In the genomic region with DNA sequence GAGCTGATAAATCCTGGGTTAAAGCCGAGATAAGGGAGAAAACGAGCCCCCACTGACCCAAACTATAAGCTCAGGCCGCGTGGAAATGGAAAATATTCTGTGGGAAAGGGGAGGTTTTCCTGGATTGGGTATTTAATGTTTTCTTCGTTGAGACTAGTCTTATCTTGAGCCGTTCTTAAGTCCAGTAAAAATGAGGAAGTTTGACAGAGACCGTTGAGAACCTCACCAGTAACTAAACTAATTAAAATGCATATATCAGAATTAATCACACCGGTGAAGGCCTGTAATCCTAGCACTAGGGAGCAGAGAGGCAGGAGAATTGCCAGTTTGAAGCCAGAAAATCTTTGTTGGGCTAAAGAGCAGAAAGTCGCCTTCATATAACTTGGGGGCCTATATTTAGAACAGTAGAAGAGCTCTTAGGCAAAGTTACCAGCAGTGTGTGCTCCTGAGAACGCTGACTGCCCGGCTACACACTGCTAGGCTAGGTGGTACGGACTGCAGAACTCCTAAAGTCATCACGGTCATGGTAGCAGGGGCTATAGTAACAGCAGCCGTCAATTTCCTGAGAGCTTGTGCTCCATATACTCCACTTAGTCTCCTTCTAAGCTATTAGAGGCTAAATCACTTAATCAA, we compare ENCODE assay signal across 7 mouse cellular contexts.
DNase-seq lines count a peak whose midpoint lies in the region; ATAC-seq and TF ChIP-seq lines count a peak whose summit lies in the region.

No protein-coding gene starts in this region.

- WGBS in liver, embryonic 11.5 days, result 18% methylated on average over 14 of the region's 14 CpGs
- WGBS in limb, embryonic 14.5 days, result 25% methylated on average over 14 of the region's 14 CpGs
- 32% methylated on average over 14 of the region's 14 CpGs for WGBS in stomach, embryonic 14.5 days

- peaks cover 12% of the 10 kb centered on the region for H3K4me1 ChIP-seq in liver, embryonic 11.5 days (replicated peaks; ENCODE audit: control insufficient read depth, insufficient read depth, low read length)
- peaks cover 32% of the 10 kb centered on the region for H3K4me1 ChIP-seq in limb, embryonic 14.5 days (ENCODE audit: control insufficient read depth, insufficient read depth, low read length)
- peaks cover 25% of the 10 kb centered on the region; the same call in 1 of the 2 replicates for H3K4me1 ChIP-seq in stomach, embryonic 14.5 days (ENCODE audit: control insufficient read depth, insufficient read depth, low read length)

- DNase-seq in liver, embryonic 11.5 days (ENCODE audit: low spot score), result no peak
- DNase-seq in liver, result no peak
- DNase-seq in forelimb bud, embryonic 11.5 days (ENCODE audit: low read depth, low spot score), result peak; percentile 12
- peak; percentile 3 for DNase-seq in limb, embryonic 14.5 days (ENCODE audit: low spot score)
- no peak for DNase-seq in urinary bladder, postnatal 36 days (ENCODE audit: low spot score in 2 of 2)

- no peak overlapping the region for H3K9ac ChIP-seq in liver, embryonic 11.5 days (ENCODE audit: low read depth, low read length)
- H3K9ac ChIP-seq in limb, embryonic 14.5 days (ENCODE audit: low read depth, low read length, severe bottlenecking), result no peak overlapping the region
- H3K9ac ChIP-seq in stomach, embryonic 14.5 days (replicated peaks; ENCODE audit: low read depth, low read length), result no peak overlapping the region

- H3K36me3 ChIP-seq in liver, embryonic 11.5 days (ENCODE audit: control insufficient read depth, insufficient read depth, low read length), result no peaks in the 10 kb centered on the region; the same call in 1 of the 2 replicates
- peaks cover 9% of the 10 kb centered on the region; the same call in 1 of the 2 replicates for H3K36me3 ChIP-seq in limb, embryonic 14.5 days (ENCODE audit: control insufficient read depth, insufficient read depth, low read length)
- peaks cover 9% of the 10 kb centered on the region; the same call in 1 of the 2 replicates for H3K36me3 ChIP-seq in stomach, embryonic 14.5 days (ENCODE audit: control insufficient read depth, insufficient read depth, low read length)

- TF ChIP-seq POLR2A in limb, embryonic 14.5 days (IDR thresholded peaks at IDR 0.05; ENCODE audit: borderline replicate concordance, extremely low read depth, insufficient read depth, insufficient read length), result no peak

- no peaks in the 10 kb centered on the region for H3K9me3 ChIP-seq in liver, embryonic 11.5 days (ENCODE audit: control insufficient read depth, low read length)
- H3K9me3 ChIP-seq in limb, embryonic 14.5 days (ENCODE audit: control insufficient read depth, low read length), result no peaks in the 10 kb centered on the region
- H3K9me3 ChIP-seq in stomach, embryonic 14.5 days (ENCODE audit: control insufficient read depth, low read depth, low read length), result no peaks in the 10 kb centered on the region

- peak overlapping the region; percentile 42; the same call in 1 of the 2 replicates for H3K27ac ChIP-seq in liver, embryonic 11.5 days (ENCODE audit: low read depth, low read length)
- H3K27ac ChIP-seq in limb, embryonic 14.5 days (replicated peaks; ENCODE audit: low read depth, low read length), result peak overlapping the region; percentile 44
- peak overlapping the region; percentile 64 for H3K27ac ChIP-seq in stomach, embryonic 14.5 days (ENCODE audit: low read length)

- H3K27me3 ChIP-seq in liver, embryonic 11.5 days (replicated peaks; ENCODE audit: control insufficient read depth, insufficient read depth, low read length), result no peaks in the 10 kb centered on the region
- H3K27me3 ChIP-seq in limb, embryonic 14.5 days (ENCODE audit: control insufficient read depth, insufficient read depth, low read length), result no peaks in the 10 kb centered on the region
- H3K27me3 ChIP-seq in stomach, embryonic 14.5 days (ENCODE audit: control insufficient read depth, insufficient read depth, low read length), result no peaks in the 10 kb centered on the region

- H3K4me3 ChIP-seq in liver, embryonic 11.5 days (ENCODE audit: low read depth, low read length), result no peak overlapping the region
- peak overlapping the region; percentile 18; the same call in 1 of the 2 replicates for H3K4me3 ChIP-seq in limb, embryonic 14.5 days (replicated peaks; ENCODE audit: low read length)
- H3K4me3 ChIP-seq in stomach, embryonic 14.5 days (ENCODE audit: low read depth, low read length), result 0 out of 2 replicates have a peak overlapping the region, but pooled peaks have one; percentile 8

- peak overlapping the region; percentile 28 for H3K4me2 ChIP-seq in liver, embryonic 11.5 days
- H3K4me2 ChIP-seq in limb, embryonic 14.5 days (replicated peaks; ENCODE audit: low read depth, low read length, severe bottlenecking), result peak overlapping the region; percentile 46
- H3K4me2 ChIP-seq in stomach, embryonic 14.5 days (replicated peaks; ENCODE audit: low read depth, low read length), result peak overlapping the region; percentile 35

- no peak; the same call in 1 of the 2 replicates for ATAC-seq in liver, embryonic 11.5 days (replicated peaks; ENCODE audit: low FRiP score)
- no peak; the same call in 1 of the 2 replicates for ATAC-seq in limb, embryonic 14.5 days (ENCODE audit: low FRiP score, low read depth)
- no peak for ATAC-seq in stomach, embryonic 14.5 days (ENCODE audit: insufficient number of reproducible peaks, insufficient read depth, low FRiP score, low read depth)
- no peak for ATAC-seq in cerebellum, adult (ENCODE audit: insufficient number of reproducible peaks, low FRiP score, low TSS enrichment)

Comparison
In these comparisons a context has a peak if more than half of its experiments do, and no peak if none do; other contexts are left out.
1. DNase-seq: peak in forelimb bud, embryonic 11.5 days (single experiment) and limb, embryonic 14.5 days (single experiment); none in liver, embryonic 11.5 days (single experiment), liver (single experiment) and urinary bladder, postnatal 36 days (0 of 2).
2. Peak in every context shown above with its lines, with median percentiles within 50 percentile points of each other: H3K27ac ChIP-seq and H3K4me2 ChIP-seq.